Mouse (Mus musculus): ENCODE results near the gene Fbln1. TPM values are rescaled to one million over a fixed set of nuclear protein-coding genes. Genes with fewer than 3 reads are reported as not detected.

Fbln1 gene
- polyA plus RNA-seq, 1 experiment, result not detected

- Histone ChIP-seq H3K9me3 (peaks cover 3% of the 10 kb centered on the region), H3K4me3 (replicated peaks) (no peak overlapping the region), H3K4me1 (peaks cover 4% of the 10 kb centered on the region; the same call in 1 of the 2 replicates), H3K36me3 (replicated peaks; ENCODE audit: low read length) (no peaks in the 10 kb centered on the region), H3K27me3 (replicated peaks) (peaks cover 82% of the 10 kb centered on the region)
- TF ChIP-seq FLI1 (IDR thresholded peaks at IDR 0.05; ENCODE audit: low read length), result no peak
- TF ChIP-seq GATA1 (IDR thresholded peaks at IDR 0.05; ENCODE audit: borderline replicate concordance, low read length), result no peak
Measured at GRCm38 (mm10) chr15:85202787-85203186, 3.0 kb upstream of the Fbln1 start.

DNA sequence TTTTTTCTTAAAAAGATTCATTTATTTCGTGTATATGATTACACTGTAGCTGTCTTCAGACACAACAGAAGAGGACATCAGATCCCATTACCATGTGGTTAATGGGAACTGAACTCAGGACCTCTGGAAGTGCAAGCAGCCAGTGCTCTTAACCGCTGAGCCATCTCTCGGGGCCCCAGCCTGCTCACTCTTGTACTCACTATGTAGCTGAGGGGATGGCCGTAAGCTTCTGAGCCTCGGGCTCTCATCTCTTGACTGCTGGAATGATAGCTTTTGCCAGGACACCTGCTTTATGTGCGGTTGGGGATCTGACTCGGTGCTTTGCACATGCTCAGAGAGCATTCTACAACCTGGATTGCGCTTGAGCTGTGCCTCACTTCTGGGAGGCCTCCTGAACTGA, 1.4 kb upstream of the Fbln1 start:
- H3K4me1 ChIP-seq, result peaks cover 4% of the 10 kb centered on the region; the same call in 1 of the 2 replicates
- no peak overlapping the region for H3K4me3 ChIP-seq (replicated peaks)
- no peaks in the 10 kb centered on the region for H3K36me3 ChIP-seq (replicated peaks; ENCODE audit: low read length)
- peaks cover 9% of the 10 kb centered on the region for H3K9me3 ChIP-seq
- H3K27me3 ChIP-seq (replicated peaks), result peaks cover 82% of the 10 kb centered on the region
- TF ChIP-seq GATA1 (IDR thresholded peaks at IDR 0.05; ENCODE audit: borderline replicate concordance, low read length), result no peak

GRCm38 (mm10) chr15:85206703-85207075, 940 bp downstream of the Fbln1 start:
- no peaks in the 10 kb centered on the region for H3K36me3 ChIP-seq (replicated peaks; ENCODE audit: low read length)
- peaks cover 31% of the 10 kb centered on the region for H3K9me3 ChIP-seq
- peaks cover 69% of the 10 kb centered on the region for H3K27me3 ChIP-seq (replicated peaks)
- peaks cover 4% of the 10 kb centered on the region; the same call in 1 of the 2 replicates for H3K4me1 ChIP-seq
- H3K4me3 ChIP-seq (replicated peaks), result no peak overlapping the region
- TF ChIP-seq FLI1 (IDR thresholded peaks at IDR 0.05; ENCODE audit: low read length), result no peak
- no peak for TF ChIP-seq GATA1 (IDR thresholded peaks at IDR 0.05; ENCODE audit: borderline replicate concordance, low read length)

DNA sequence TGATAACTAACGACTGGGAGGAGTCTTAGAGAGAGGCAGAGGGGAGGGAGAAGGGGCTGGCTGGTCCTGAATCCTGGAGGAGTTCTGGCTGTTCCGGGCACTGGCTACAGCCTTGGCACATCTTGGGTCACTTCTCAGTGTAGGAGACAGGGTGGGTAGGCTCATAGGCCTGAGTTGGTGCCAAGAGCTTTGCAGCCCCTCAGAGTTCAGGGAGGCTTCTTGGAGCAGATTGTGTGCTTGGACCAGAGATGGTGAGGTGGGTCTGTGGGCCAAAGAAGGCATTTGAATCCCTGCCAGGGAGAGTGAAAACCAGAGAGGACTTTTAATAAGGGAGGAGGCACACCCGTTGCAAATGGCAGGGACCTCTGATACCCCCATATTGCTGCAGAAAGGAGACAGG, 1.3 kb downstream of the Fbln1 start:
- Histone ChIP-seq H3K4me1 (peaks cover 4% of the 10 kb centered on the region; the same call in 1 of the 2 replicates), H3K36me3 (replicated peaks; ENCODE audit: low read length) (no peaks in the 10 kb centered on the region), H3K9me3 (peaks cover 35% of the 10 kb centered on the region), H3K27me3 (replicated peaks) (peaks cover 65% of the 10 kb centered on the region), H3K4me3 (replicated peaks) (no peak overlapping the region)
- TF ChIP-seq FLI1 (IDR thresholded peaks at IDR 0.05; ENCODE audit: low read length) (no peak), GATA1 (IDR thresholded peaks at IDR 0.05; ENCODE audit: borderline replicate concordance, low read length) (no peak)

GRCm38 (mm10) chr15:85207763-85208162, 2.0 kb downstream of the Fbln1 start:
- Histone ChIP-seq H3K27me3 (replicated peaks) (peaks cover 59% of the 10 kb centered on the region), H3K4me3 (replicated peaks) (no peak overlapping the region), H3K4me1 (peaks cover 4% of the 10 kb centered on the region; the same call in 1 of the 2 replicates), H3K36me3 (replicated peaks; ENCODE audit: low read length) (no peaks in the 10 kb centered on the region), H3K9me3 (peaks cover 39% of the 10 kb centered on the region)
- TF ChIP-seq GATA1 (IDR thresholded peaks at IDR 0.05; ENCODE audit: borderline replicate concordance, low read length) (no peak), FLI1 (IDR thresholded peaks at IDR 0.05; ENCODE audit: low read length) (no peak)

- Histone ChIP-seq H3K9me3 (peaks cover 40% of the 10 kb centered on the region), H3K4me3 (replicated peaks) (no peak overlapping the region), H3K27me3 (replicated peaks) (peaks cover 53% of the 10 kb centered on the region), H3K36me3 (replicated peaks; ENCODE audit: low read length) (no peaks in the 10 kb centered on the region), H3K4me1 (peaks cover 4% of the 10 kb centered on the region; the same call in 1 of the 2 replicates)
- TF ChIP-seq FLI1 (IDR thresholded peaks at IDR 0.05; ENCODE audit: low read length) (no peak), GATA1 (IDR thresholded peaks at IDR 0.05; ENCODE audit: borderline replicate concordance, low read length) (no peak)
Measured at GRCm38 (mm10) chr15:85208332-85208731, 2.6 kb downstream of the Fbln1 start.

GRCm38 (mm10) chr15:85209341-85209740, 3.6 kb downstream of the Fbln1 start:
- H3K4me3 ChIP-seq (replicated peaks), result no peak overlapping the region
- no peak for TF ChIP-seq FLI1 (IDR thresholded peaks at IDR 0.05; ENCODE audit: low read length)
- no peak for TF ChIP-seq GATA1 (IDR thresholded peaks at IDR 0.05; ENCODE audit: borderline replicate concordance, low read length)
- H3K27me3 ChIP-seq (replicated peaks), result peaks cover 45% of the 10 kb centered on the region
- H3K36me3 ChIP-seq (replicated peaks; ENCODE audit: low read length), result no peaks in the 10 kb centered on the region
- H3K4me1 ChIP-seq, result peaks cover 4% of the 10 kb centered on the region; the same call in 1 of the 2 replicates
- peaks cover 44% of the 10 kb centered on the region for H3K9me3 ChIP-seq

DNA sequence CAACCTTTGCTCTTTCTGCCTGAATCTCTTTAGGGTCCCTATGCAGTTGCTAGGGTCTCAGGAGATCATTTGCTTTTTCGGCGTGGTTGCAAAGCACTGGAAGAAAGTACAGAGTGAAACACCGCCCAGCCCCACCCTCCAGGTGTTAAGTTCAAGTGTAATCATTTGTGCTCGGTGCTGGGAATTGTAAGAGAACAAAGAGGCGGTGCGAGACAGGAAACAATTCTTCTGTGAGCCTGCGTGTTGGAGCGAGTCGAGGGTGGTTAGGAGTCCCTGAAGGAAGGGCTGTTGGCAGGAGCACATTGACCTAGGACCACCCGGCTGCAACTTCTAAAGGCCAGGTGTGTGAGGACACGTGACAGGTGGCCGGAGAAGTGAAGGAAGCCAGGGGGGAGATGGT, 4.9 kb downstream of the Fbln1 start:
- H3K4me1 ChIP-seq, result peaks cover 4% of the 10 kb centered on the region; the same call in 1 of the 2 replicates
- H3K27me3 ChIP-seq (replicated peaks), result peaks cover 33% of the 10 kb centered on the region
- H3K4me3 ChIP-seq (replicated peaks), result peak overlapping the region; percentile 56
- no peaks in the 10 kb centered on the region for H3K36me3 ChIP-seq (replicated peaks; ENCODE audit: low read length)
- H3K9me3 ChIP-seq, result peaks cover 57% of the 10 kb centered on the region
- TF ChIP-seq GATA1 (IDR thresholded peaks at IDR 0.05; ENCODE audit: borderline replicate concordance, low read length) (no peak), FLI1 (IDR thresholded peaks at IDR 0.05; ENCODE audit: low read length) (no peak)

DNA sequence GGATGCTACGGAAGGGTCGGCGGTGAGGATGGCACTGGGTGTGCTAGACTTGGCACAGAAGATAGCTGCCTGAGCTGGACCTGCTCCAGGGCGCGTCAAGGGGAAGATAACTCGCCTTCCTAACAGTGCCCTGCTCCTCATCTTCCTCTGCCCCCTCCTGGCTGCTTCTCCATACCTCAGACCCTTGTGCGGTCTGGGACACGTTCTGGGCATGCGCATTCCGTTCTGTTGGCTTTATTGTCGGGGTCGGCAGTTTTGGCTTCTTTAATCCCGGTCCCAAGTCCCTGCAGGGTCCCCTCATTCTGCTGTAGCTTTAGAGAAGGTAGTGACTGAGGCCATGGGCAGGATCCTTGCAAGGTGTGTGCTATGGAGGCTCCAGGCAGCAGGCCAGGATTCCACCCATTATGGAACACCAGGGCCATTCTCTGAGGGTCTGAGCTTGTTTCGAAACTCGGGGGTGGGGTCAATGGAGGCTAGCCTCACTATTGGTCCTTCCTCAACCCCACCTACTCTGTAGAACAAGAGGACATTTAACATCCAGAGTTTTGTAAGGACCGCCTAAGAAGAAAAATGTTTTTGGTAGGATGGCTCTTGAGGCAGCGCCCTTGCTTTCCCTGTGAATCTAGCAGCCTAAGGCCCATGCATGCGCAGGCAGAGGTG, 5.5 kb downstream of the Fbln1 start:
- no peaks in the 10 kb centered on the region for H3K36me3 ChIP-seq (replicated peaks; ENCODE audit: low read length)
- no peaks in the 10 kb centered on the region for H3K4me1 ChIP-seq
- H3K4me3 ChIP-seq (replicated peaks), result peak overlapping the region; percentile 56
- TF ChIP-seq GATA1 (IDR thresholded peaks at IDR 0.05; ENCODE audit: borderline replicate concordance, low read length) (no peak), FLI1 (IDR thresholded peaks at IDR 0.05; ENCODE audit: low read length) (no peak)
- peaks cover 28% of the 10 kb centered on the region for H3K27me3 ChIP-seq (replicated peaks)
- peaks cover 62% of the 10 kb centered on the region for H3K9me3 ChIP-seq

GRCm38 (mm10) chr15:85216069-85216813, 10.5 kb downstream of the Fbln1 start:
- Histone ChIP-seq H3K36me3 (replicated peaks; ENCODE audit: low read length) (no peaks in the 10 kb centered on the region), H3K27me3 (replicated peaks) (peaks cover 26% of the 10 kb centered on the region), H3K9me3 (peaks cover 45% of the 10 kb centered on the region), H3K4me1 (no peaks in the 10 kb centered on the region), H3K4me3 (replicated peaks) (no peak overlapping the region)
- TF ChIP-seq GATA1 (IDR thresholded peaks at IDR 0.05; ENCODE audit: borderline replicate concordance, low read length), result no peak
- TF ChIP-seq FLI1 (IDR thresholded peaks at IDR 0.05; ENCODE audit: low read length), result no peak
